Mouse (Mus musculus) kidney, embryonic 15.5 days (tissue): ENCODE measurements at regions not wholly inside any gene's neighbourhood (a gene's known extent, or its start where the extent isn't known, plus 50 kb on each side); places are given as distances from the start of the nearest gene placed in this dataset.
A peak's percentile ranks its signal among the peaks of the same experiment; 100 is the strongest.
"Not testable (repeated sequence)": the region's sequence is repeated elsewhere in the genome, so short reads cannot be mapped to it uniquely, and the experiment has no call there.

Experiments
- ATAC-seq: fragments of 200-750 bp; cut with Nextera tagmentation; replicated peaks from 2 replicates; pipeline ENCODE4 v1.8.0; 2017; ENCODE audit warnings: moderate TSS enrichment; ENCODE audit not compliant: low FRiP score
- H3K27ac ChIP-seq: fragments of 300-500 bp; sonication (generic); 2 replicates; pipeline ENCODE4 v1.5.1; 2015; ENCODE audit warnings: mild to moderate bottlenecking, inconsistent platforms
- H3K27me3 ChIP-seq: fragments of 300-500 bp; sonication (generic); 2 replicates; pipeline ENCODE4 v1.6.1; 2015; ENCODE audit warnings: inconsistent platforms
- H3K36me3 ChIP-seq: fragments of 300-500 bp; sonication (generic); 2 replicates; pipeline ENCODE4 v1.6.1; 2015; ENCODE audit warnings: inconsistent platforms
- H3K4me1 ChIP-seq: fragments of 300-500 bp; sonication (generic); 2 replicates; pipeline ENCODE4 v1.6.1; 2015; ENCODE audit warnings: inconsistent platforms
- H3K4me2 ChIP-seq: fragments of 300-500 bp; sonication (generic); 2 replicates; pipeline ENCODE4 v1.6.1; 2015; ENCODE audit warnings: moderate library complexity, mild to moderate bottlenecking, inconsistent platforms
- H3K4me3 ChIP-seq: fragments of 300-500 bp; sonication (generic); replicated peaks from 2 replicates; pipeline ENCODE4 v1.5.1; 2015; ENCODE audit warnings: mild to moderate bottlenecking, inconsistent platforms
- H3K9ac ChIP-seq: fragments of 300-500 bp; sonication (generic); 2 replicates; pipeline ENCODE4 v1.6.1; 2015; ENCODE audit warnings: mild to moderate bottlenecking, inconsistent platforms
- H3K9me3 ChIP-seq: fragments of 300-500 bp; sonication (generic); replicated peaks from 2 replicates; pipeline ENCODE4 v1.6.1; 2016; ENCODE audit warnings: inconsistent platforms
- whole genome bisulfite sequencing: fragments of 180-500 bp; shearing (Covaris S2); methylation state at CpG from one replicate; pipeline ENCODE4 v1.1.7; 2015; ENCODE audit warnings: mixed read lengths; 5-methylcytosine and 5-hydroxymethylcytosine counted together

- Histone ChIP-seq H3K27ac (no peak overlapping the region), H3K4me3 (no peak overlapping the region), H3K4me2 (no peak overlapping the region), H3K9me3 (no peaks in the 10 kb centered on the region), H3K36me3 (no peaks in the 10 kb centered on the region), H3K27me3 (no peaks in the 10 kb centered on the region), H3K4me1 (no peaks in the 10 kb centered on the region), H3K9ac (no peak overlapping the region)
- 94% methylated on average over 1 of the region's 1 CpGs for WGBS
- no peak for ATAC-seq
Observed at GRCm38 (mm10) chr4:4331105-4331504, 253.8 kb upstream of the Sdr16c6 start.

- Histone ChIP-seq H3K4me1 (no peaks in the 10 kb centered on the region), H3K4me2 (no peak overlapping the region), H3K9ac (no peak overlapping the region), H3K27me3 (no peaks in the 10 kb centered on the region), H3K4me3 (no peak overlapping the region), H3K36me3 (no peaks in the 10 kb centered on the region), H3K9me3 (no peaks in the 10 kb centered on the region), H3K27ac (no peak overlapping the region)
- 75% methylated on average over 3 of the region's 3 CpGs for WGBS
- ATAC-seq, result no peak
Observed at GRCm38 (mm10) chr4:4315651-4316411, 238.5 kb upstream of the Sdr16c6 start.

DNA sequence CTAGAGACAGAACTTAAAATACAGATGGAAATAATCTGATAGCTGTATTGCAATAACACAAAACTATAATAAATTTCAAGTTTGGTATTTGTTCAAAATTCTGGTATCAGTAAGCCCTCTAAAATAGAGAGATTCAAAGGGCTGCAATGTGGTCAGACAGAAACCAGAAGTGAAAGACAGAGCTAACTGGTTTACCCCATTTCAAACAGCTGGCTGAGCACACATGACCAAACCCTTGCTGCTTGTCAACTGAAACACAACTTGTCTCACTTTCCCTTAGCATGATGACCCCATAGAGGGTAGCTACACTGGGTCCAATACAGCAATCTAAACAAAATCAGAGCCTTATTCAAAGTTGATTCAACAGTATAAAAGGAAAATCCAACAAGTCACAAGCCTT, 234.2 kb upstream of the Sdr16c6 start:
- no peak for ATAC-seq
- Histone ChIP-seq H3K4me1 (no peaks in the 10 kb centered on the region), H3K9me3 (no peaks in the 10 kb centered on the region), H3K9ac (no peak overlapping the region), H3K4me3 (no peak overlapping the region), H3K36me3 (no peaks in the 10 kb centered on the region), H3K27ac (no peak overlapping the region), H3K4me2 (no peak overlapping the region), H3K27me3 (no peaks in the 10 kb centered on the region)

GRCm38 (mm10) chr4:4306922-4307321, 229.6 kb upstream of the Sdr16c6 start:
- no peak for ATAC-seq
- no peak overlapping the region for H3K27ac ChIP-seq
- no peak overlapping the region for H3K9ac ChIP-seq
- 69% methylated on average over 3 of the region's 3 CpGs for WGBS
- no peak overlapping the region for H3K4me3 ChIP-seq
- no peak overlapping the region for H3K4me2 ChIP-seq
- H3K9me3 ChIP-seq, result no peaks in the 10 kb centered on the region
- no peaks in the 10 kb centered on the region for H3K27me3 ChIP-seq
- H3K4me1 ChIP-seq, result no peaks in the 10 kb centered on the region
- H3K36me3 ChIP-seq, result no peaks in the 10 kb centered on the region

- Histone ChIP-seq H3K4me1 (no peaks in the 10 kb centered on the region), H3K4me3 (no peak overlapping the region), H3K9me3 (no peaks in the 10 kb centered on the region), H3K4me2 (no peak overlapping the region), H3K9ac (no peak overlapping the region), H3K36me3 (no peaks in the 10 kb centered on the region), H3K27ac (peak overlapping the region; percentile 54; the same call in 1 of the 2 replicates), H3K27me3 (no peaks in the 10 kb centered on the region)
- ATAC-seq, result 0 out of 2 replicates have a peak, but pooled peaks have one; percentile 33
Observed at GRCm38 (mm10) chr4:4305740-4306249, 228.5 kb upstream of the Sdr16c6 start.

- H3K9me3 ChIP-seq, result no peaks in the 10 kb centered on the region
- no peaks in the 10 kb centered on the region for H3K27me3 ChIP-seq
- H3K4me3 ChIP-seq, result no peak overlapping the region
- no peak for ATAC-seq
- 0 out of 2 replicates have a peak overlapping the region, but pooled peaks have one; percentile 32 for H3K27ac ChIP-seq
- no peaks in the 10 kb centered on the region for H3K4me1 ChIP-seq
- H3K9ac ChIP-seq, result no peak overlapping the region
- H3K36me3 ChIP-seq, result no peaks in the 10 kb centered on the region
- no peak overlapping the region for H3K4me2 ChIP-seq
- 64% methylated on average over 1 of the region's 1 CpGs for WGBS
Observed at GRCm38 (mm10) chr4:4304666-4305065, 227.3 kb upstream of the Sdr16c6 start.

GRCm38 (mm10) chr4:4300189-4300879, 223.0 kb upstream of the Sdr16c6 start:
- no peak overlapping the region for H3K27ac ChIP-seq
- H3K36me3 ChIP-seq, result no peaks in the 10 kb centered on the region
- H3K9ac ChIP-seq, result no peak overlapping the region
- H3K4me1 ChIP-seq, result no peaks in the 10 kb centered on the region
- ATAC-seq, result no peak
- WGBS, result 81% methylated on average over 10 of the region's 10 CpGs
- no peaks in the 10 kb centered on the region for H3K27me3 ChIP-seq
- H3K4me2 ChIP-seq, result no peak overlapping the region
- no peaks in the 10 kb centered on the region for H3K9me3 ChIP-seq
- H3K4me3 ChIP-seq, result no peak overlapping the region

DNA sequence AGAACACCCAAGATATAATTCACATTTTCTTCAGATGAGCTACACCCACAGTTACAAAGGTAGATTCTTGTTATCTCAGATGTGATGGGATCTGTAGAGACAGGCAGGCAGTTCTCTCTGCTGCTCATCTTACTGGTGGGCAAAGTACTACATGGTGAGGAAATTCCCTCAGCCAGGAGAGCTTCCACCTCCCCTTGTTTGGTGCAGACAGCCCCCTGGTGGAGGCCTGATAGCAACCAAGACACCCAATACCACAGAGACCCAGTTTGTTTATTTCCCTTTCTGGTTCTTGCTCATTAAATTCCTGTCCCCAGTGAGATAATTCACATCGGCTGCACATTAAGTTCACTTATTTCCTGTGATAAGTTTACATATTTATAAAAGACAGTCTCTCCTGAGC, 222.3 kb upstream of the Sdr16c6 start:
- Histone ChIP-seq H3K9ac (no peak overlapping the region), H3K4me1 (no peaks in the 10 kb centered on the region), H3K36me3 (no peaks in the 10 kb centered on the region), H3K4me2 (no peak overlapping the region), H3K27ac (no peak overlapping the region), H3K27me3 (no peaks in the 10 kb centered on the region), H3K9me3 (no peaks in the 10 kb centered on the region), H3K4me3 (no peak overlapping the region)
- peak; percentile 86 for ATAC-seq
- 21% methylated on average over 1 of the region's 1 CpGs for WGBS

- no peaks in the 10 kb centered on the region for H3K27me3 ChIP-seq
- H3K4me1 ChIP-seq, result no peaks in the 10 kb centered on the region
- no peak overlapping the region for H3K4me2 ChIP-seq
- 93% methylated on average over 2 of the region's 2 CpGs for WGBS
- ATAC-seq, result no peak
- H3K9me3 ChIP-seq, result no peaks in the 10 kb centered on the region
- no peak overlapping the region for H3K27ac ChIP-seq
- no peak overlapping the region for H3K4me3 ChIP-seq
- no peak overlapping the region for H3K9ac ChIP-seq
- H3K36me3 ChIP-seq, result no peaks in the 10 kb centered on the region
Observed at GRCm38 (mm10) chr4:4249601-4250000, 172.3 kb upstream of the Sdr16c6 start.

DNA sequence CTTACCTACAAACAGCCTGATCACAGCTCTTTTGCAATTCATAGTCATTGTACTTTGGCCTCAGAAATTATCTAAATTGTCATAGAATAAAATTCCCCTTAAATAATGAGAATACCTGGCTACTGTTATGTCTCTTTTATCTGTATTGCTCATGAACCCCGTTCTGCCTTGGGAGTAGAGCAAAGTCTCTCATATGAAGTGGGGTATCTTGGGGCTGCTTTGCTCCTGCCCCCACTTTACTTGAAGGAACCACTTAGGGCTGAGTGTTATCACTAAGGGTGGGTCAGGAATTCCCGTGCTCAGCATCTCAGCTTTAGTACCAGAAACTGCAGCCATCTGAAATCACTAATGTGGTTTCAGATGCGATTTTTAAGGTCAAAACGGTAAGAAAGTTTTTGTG, 170.3 kb upstream of the Sdr16c6 start:
- Histone ChIP-seq H3K4me2 (no peak overlapping the region), H3K27me3 (no peaks in the 10 kb centered on the region), H3K9ac (no peak overlapping the region), H3K9me3 (no peaks in the 10 kb centered on the region), H3K4me3 (no peak overlapping the region), H3K4me1 (no peaks in the 10 kb centered on the region), H3K27ac (no peak overlapping the region), H3K36me3 (no peaks in the 10 kb centered on the region)
- ATAC-seq, result no peak
- 61% methylated on average over 4 of the region's 4 CpGs for WGBS

DNA sequence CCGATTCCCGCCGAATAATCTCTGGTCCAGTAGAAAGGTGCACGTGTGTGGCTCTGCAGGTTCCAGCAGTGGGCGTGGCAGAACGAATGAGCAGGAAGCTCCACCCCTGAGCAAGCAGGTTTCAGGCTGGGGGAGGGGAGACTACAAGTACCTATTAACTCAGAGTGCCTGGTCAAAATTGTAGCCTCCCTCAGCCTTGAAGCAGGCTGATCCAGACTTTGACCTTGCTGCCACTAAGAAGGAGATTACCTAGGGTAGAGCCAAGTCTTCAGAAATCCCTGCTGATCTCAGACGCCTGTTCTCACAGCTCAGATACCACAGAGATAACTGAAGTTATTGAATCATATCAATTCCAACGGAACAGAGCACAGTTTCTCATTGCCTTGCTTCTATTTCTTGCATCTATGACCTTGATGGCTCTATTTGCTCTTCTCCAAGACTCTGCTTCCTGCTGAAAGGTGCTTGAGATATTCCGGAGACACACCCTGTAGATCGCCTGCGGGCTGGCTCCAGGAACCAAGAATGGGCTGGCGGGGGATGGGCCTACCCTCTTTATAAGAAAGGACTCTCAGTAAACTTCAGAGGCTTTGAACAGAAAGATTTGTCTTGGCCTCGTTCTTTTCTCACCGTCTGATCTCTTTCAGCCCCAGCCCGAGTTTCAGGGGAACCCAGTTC, 165.1 kb upstream of the Sdr16c6 start:
- H3K4me1 ChIP-seq, H3K4me3 ChIP-seq, H3K27me3 ChIP-seq, H3K4me2 ChIP-seq, H3K9ac ChIP-seq, H3K36me3 ChIP-seq, H3K27ac ChIP-seq, H3K9me3 ChIP-seq: not testable (repeated sequence)
- 88% methylated on average over 15 of the region's 15 CpGs for WGBS
- 0 out of 2 replicates have a peak, but pooled peaks have one; percentile 40 for ATAC-seq

DNA sequence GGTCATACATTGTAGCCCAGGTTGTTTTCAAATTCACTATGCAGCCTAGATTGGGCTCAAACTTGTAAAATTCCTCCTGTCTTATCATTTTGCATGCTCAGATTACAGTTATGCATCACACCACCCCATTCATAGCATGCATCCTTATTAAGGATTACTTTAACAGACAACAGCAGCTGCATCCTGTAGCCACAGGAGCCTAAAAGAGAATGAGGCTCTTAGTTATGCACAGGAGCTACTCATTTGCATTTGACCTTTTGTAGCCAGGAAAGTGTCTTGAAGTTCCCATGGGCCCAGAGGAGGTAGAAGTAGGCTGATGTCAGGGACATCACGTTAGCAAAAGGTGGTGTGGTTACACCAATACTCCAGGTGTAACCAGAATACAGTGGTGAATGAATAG, 148.9 kb upstream of the Sdr16c6 start:
- Histone ChIP-seq H3K9ac (no peak overlapping the region), H3K27ac (no peak overlapping the region), H3K9me3 (no peaks in the 10 kb centered on the region), H3K27me3 (no peaks in the 10 kb centered on the region), H3K4me3 (no peak overlapping the region), H3K4me1 (no peaks in the 10 kb centered on the region), H3K4me2 (no peak overlapping the region), H3K36me3 (no peaks in the 10 kb centered on the region)
- WGBS, result 23% methylated on average over 1 of the region's 1 CpGs
- ATAC-seq, result no peak
